In genomic region chr8:72032926-72033325, GRCm38 (mm10) we compare ENCODE assay signal across 14 mouse cellular contexts. TPM values are rescaled to one million over a fixed set of nuclear protein-coding genes. Genes with fewer than 3 reads are reported as not detected.
A peak's percentile ranks its signal among the peaks of the same experiment; 100 is the strongest.
DNase-seq lines count a peak whose midpoint lies in the region; ATAC-seq and TF ChIP-seq lines count a peak whose summit lies in the region.
"Not testable (repeated sequence)": the region's sequence is repeated elsewhere in the genome, so short reads cannot be mapped to it uniquely, and the experiment has no call there.
"Had no signal": no experiment of that assay in that cellular context is flagged by ENCODE, and none has a peak within 500 bp of the region (broad histone marks: within the 10 kb centered on the region; RNA-seq: fewer than 3 reads in every experiment).

No protein-coding gene starts in this region.

- peak; percentile 47 for DNase-seq in MN1 (ENCODE audit: low spot score)
- peak; percentile 52 for DNase-seq in cerebellum, adult 9-10 months
- DNase-seq in frontal cortex, postnatal 36 days (ENCODE audit: low spot score in 2 of 2): peak; percentile 22 to 55
- not testable (repeated sequence) for DNase-seq in hindbrain, postnatal 0 days (ENCODE audit: low spot score); liver, embryonic 14.5 days (ENCODE audit: low read depth in 3 of 3, low spot score in 3 of 3)
- peak; percentile 10 to 67 for DNase-seq in layer of hippocampus, adult 2 months (ENCODE audit: low spot score in 2 of 2)
- DNase-seq in thymus, postnatal 14 days: peak; percentile 64

- TF ChIP-seq CTCF in hindbrain, postnatal 0 days (IDR thresholded peaks at IDR 0.05; ENCODE audit: low read depth): peak; percentile 48
- peak; percentile 63 for TF ChIP-seq CTCF in layer of hippocampus, adult 2 months (conservative IDR thresholded peaks at IDR 0.05)
- TF ChIP-seq CTCF in liver, embryonic 14.5 days (IDR thresholded peaks at IDR 0.05; ENCODE audit: low read depth): peak; percentile 60

- H3K27me3 ChIP-seq in hindbrain, postnatal 0 days (ENCODE audit: insufficient read depth, low read length); liver, embryonic 14.5 days (ENCODE audit: control insufficient read depth, insufficient read depth, low read length): not testable (repeated sequence)

- not testable (repeated sequence) for H3K4me1 ChIP-seq in hindbrain, postnatal 0 days (ENCODE audit: insufficient read depth, low read length); liver, embryonic 14.5 days (replicated peaks; ENCODE audit: control insufficient read depth in 2 of 2, insufficient read depth in 2 of 2, low read length in 1 of 2)

- H3K36me3 ChIP-seq in hindbrain, postnatal 0 days (ENCODE audit: insufficient read depth, low read length); liver, embryonic 14.5 days (replicated peaks; ENCODE audit: control insufficient read depth, insufficient read depth, low read depth): not testable (repeated sequence)

- TF ChIP-seq EP300 in liver, embryonic 14.5 days (IDR thresholded peaks at IDR 0.05; ENCODE audit: low read depth): not testable (repeated sequence)

- H3K27ac ChIP-seq in hindbrain, postnatal 0 days; layer of hippocampus, adult 2 months; liver, embryonic 14.5 days: not testable (repeated sequence)

- not testable (repeated sequence) for H3K9me3 ChIP-seq in hindbrain, postnatal 0 days (ENCODE audit: low read length); liver, embryonic 14.5 days (ENCODE audit: control insufficient read depth, low read length)

- H3K4me3 ChIP-seq in hindbrain, postnatal 0 days (ENCODE audit: low read length); layer of hippocampus, adult 2 months; liver, embryonic 14.5 days (ENCODE audit: insufficient read depth in 1 of 2, low read depth in 2 of 2, low read length in 2 of 2): not testable (repeated sequence)

- WGBS in hindbrain, postnatal 0 days: 29% methylated on average over 4 of the region's 4 CpGs
- 19% methylated on average over 4 of the region's 4 CpGs for WGBS in liver, embryonic 14.5 days (ENCODE audit: insufficient replicate concordance)

- H3K9ac ChIP-seq in hindbrain, postnatal 0 days (replicated peaks; ENCODE audit: low read length); liver, embryonic 14.5 days (replicated peaks): not testable (repeated sequence)

- not testable (repeated sequence) for H3K4me2 ChIP-seq in hindbrain, postnatal 0 days (ENCODE audit: low read depth, low read length); liver, embryonic 14.5 days (ENCODE audit: low read depth)

- not testable (repeated sequence) for ATAC-seq in hindbrain, postnatal 0 days; liver, embryonic 14.5 days (ENCODE audit: insufficient read depth)
- peak; percentile 74 for ATAC-seq in neutrophil, adult 5-6 weeks (ENCODE audit: extremely low read depth, insufficient number of reproducible peaks, low FRiP score, poor library complexity, severe bottlenecking)

RNA-seq across cellular contexts. Expression of gene Olfr372, which starts 8.1 kb away (rescaled TPM):
- not detected in 2 replicates for total RNA-seq in hindbrain, postnatal 0 days (2014; rRNA removed)
- polyA plus RNA-seq in hindbrain, postnatal 0 days (2015; fragmentation: Nextera tagmentation; extraction: Ambion mirVana): not detected in 2 replicates
- total RNA-seq in layer of hippocampus, adult 2 months (2021): not detected
- polyA plus RNA-seq in liver, embryonic 14.5 days (2012; rRNA removed): not detected in 2 replicates
- polyA plus RNA-seq in liver, embryonic 14.5 days (2014; fragmentation: Nextera tagmentation; extraction: Ambion mirVana): not detected in 2 replicates
- total RNA-seq in neutrophil, adult 5-6 weeks (2017): 0.12 and 0.47 TPM in 2 replicates
- total RNA-seq: gastrocnemius, postnatal 25 days had no signal
- polyA plus RNA-seq: embryonic facial prominence, embryonic 12.5 days; hindbrain, embryonic 14.5 days; limb, embryonic 14.5 days; midbrain, embryonic 12.5 days; testis, adult 2 months had no signal

RNA-seq across cellular contexts. Expression of gene Cyp4f18, which starts 23.5 kb away (rescaled TPM):
- not detected in 2 replicates for total RNA-seq in hindbrain, postnatal 0 days (2014; rRNA removed)
- polyA plus RNA-seq in hindbrain, postnatal 0 days (2015; fragmentation: Nextera tagmentation; extraction: Ambion mirVana): 0.46 and 0.78 TPM in 2 replicates
- not detected for total RNA-seq in layer of hippocampus, adult 2 months (2021)
- 1.4 TPM in 2 replicates for polyA plus RNA-seq in liver, embryonic 14.5 days (2012; rRNA removed)
- polyA plus RNA-seq in liver, embryonic 14.5 days (2014; fragmentation: Nextera tagmentation; extraction: Ambion mirVana): 1.1 and 2.1 TPM in 2 replicates
- 257 and 280 TPM in 2 replicates for total RNA-seq in neutrophil, adult 5-6 weeks (2017)

RNA-seq across cellular contexts. Expression of gene Olfr373, which starts 50.1 kb away (rescaled TPM):
- total RNA-seq in hindbrain, postnatal 0 days (2014; rRNA removed): not detected in 2 replicates
- polyA plus RNA-seq in hindbrain, postnatal 0 days (2015; fragmentation: Nextera tagmentation; extraction: Ambion mirVana): 0.04 TPM in 1 of 2 replicates, not detected in the other
- not detected for total RNA-seq in layer of hippocampus, adult 2 months (2021)
- polyA plus RNA-seq in liver, embryonic 14.5 days (2012; rRNA removed): not detected in 2 replicates
- polyA plus RNA-seq in liver, embryonic 14.5 days (2014; fragmentation: Nextera tagmentation; extraction: Ambion mirVana): not detected in 2 replicates
- 0.61 TPM in 1 of 2 replicates, not detected in the other for total RNA-seq in neutrophil, adult 5-6 weeks (2017)
- total RNA-seq: gastrocnemius, postnatal 25 days had no signal
- polyA plus RNA-seq: embryonic facial prominence, embryonic 12.5 days; hindbrain, embryonic 14.5 days; limb, embryonic 14.5 days; midbrain, embryonic 12.5 days; testis, adult 2 months had no signal

Comparison
In these comparisons a context has a peak if more than half of its experiments do, and no peak if none do; other contexts are left out.
1. RNA of gene Cyp4f18, which starts 23.5 kb away (total RNA-seq): 257 to 280 TPM in neutrophil, adult 5-6 weeks; not detected in layer of hippocampus, adult 2 months and not detected in hindbrain, postnatal 0 days; every median in the first group is over 100 times any median in the second.
2. Peak in every context shown above with its lines, with median percentiles within 50 percentile points of each other: CTCF ChIP-seq.